Mouse (Mus musculus): Measurements from ENCODE around the gene Foxg1.

Gene Foxg1

GRCm38 (mm10) chr12:49382565-49383520 is at the start of gene Foxg1:
Foxg1 (plus strand) TSS chr12:49382660.
- DNase-seq, result no peak

GRCm38 (mm10) chr12:49349697-49350096 is 32.8 kb upstream of the Foxg1 start:
- DNase-seq, result no peak

- DNase-seq, result no peak
Observed at GRCm38 (mm10) chr12:49368931-49369330, 13.5 kb upstream of the Foxg1 start.

- no peak for DNase-seq
Observed at GRCm38 (mm10) chr12:49372170-49372569, 10.3 kb upstream of the Foxg1 start.

- no peak for DNase-seq
Observed at GRCm38 (mm10) chr12:49373176-49373575, 9.3 kb upstream of the Foxg1 start.

GRCm38 (mm10) chr12:49373821-49374605 is 8.4 kb upstream of the Foxg1 start:
- DNase-seq, result no peak

- DNase-seq, result no peak
Observed at GRCm38 (mm10) chr12:49374606-49374995, 7.9 kb upstream of the Foxg1 start.

GRCm38 (mm10) chr12:49375427-49376317 is 6.8 kb upstream of the Foxg1 start:
- DNase-seq, result no peak

- DNase-seq, result no peak
Observed at GRCm38 (mm10) chr12:49376318-49376992, 6.0 kb upstream of the Foxg1 start.

- no peak for DNase-seq
Observed at GRCm38 (mm10) chr12:49377281-49377970, 5.0 kb upstream of the Foxg1 start.

- DNase-seq, result no peak
Observed at GRCm38 (mm10) chr12:49378920-49379319, 3.5 kb upstream of the Foxg1 start.

GRCm38 (mm10) chr12:49379446-49379845 is 3.0 kb upstream of the Foxg1 start:
- DNase-seq, result no peak

- DNase-seq, result no peak
Observed at GRCm38 (mm10) chr12:49380442-49380841, 2.0 kb upstream of the Foxg1 start.

- no peak for DNase-seq
Observed at GRCm38 (mm10) chr12:49381031-49381525, 1.4 kb upstream of the Foxg1 start.

GRCm38 (mm10) chr12:49381721-49382365 is 617 bp upstream of the Foxg1 start:
- no peak for DNase-seq

GRCm38 (mm10) chr12:49383521-49384133 is 1.2 kb downstream of the Foxg1 start:
- no peak for DNase-seq

GRCm38 (mm10) chr12:49384295-49384875 is 1.9 kb downstream of the Foxg1 start:
- no peak for DNase-seq

GRCm38 (mm10) chr12:49384876-49385630 is 2.6 kb downstream of the Foxg1 start, which contains the start of gene Gm43517:
Gm43517 (plus strand) TSS chr12:49385174.
- no peak for DNase-seq

GRCm38 (mm10) chr12:49385631-49385990 is 3.2 kb downstream of the Foxg1 start:
- DNase-seq, result no peak
